Mouse (Mus musculus) liver, adult 2 months (tissue): ENCODE data around the gene Adgrg7.

ENCODE experiments used
- CTCF ChIP-seq: fragments of 200-500 bp; IDR thresholded peaks from 2 replicates; pipeline ENCODE4 v1.5.1; 2011; ENCODE audit warnings: low read depth, low read length, control low read depth
- POLR2A ChIP-seq: fragments of 200-500 bp; IDR thresholded peaks from 2 replicates; pipeline ENCODE4 v1.6.1; 2011; ENCODE audit warnings: low read length, control low read depth; ENCODE audit not compliant: insufficient read depth; ENCODE audit errors: extremely low read depth

DNA sequence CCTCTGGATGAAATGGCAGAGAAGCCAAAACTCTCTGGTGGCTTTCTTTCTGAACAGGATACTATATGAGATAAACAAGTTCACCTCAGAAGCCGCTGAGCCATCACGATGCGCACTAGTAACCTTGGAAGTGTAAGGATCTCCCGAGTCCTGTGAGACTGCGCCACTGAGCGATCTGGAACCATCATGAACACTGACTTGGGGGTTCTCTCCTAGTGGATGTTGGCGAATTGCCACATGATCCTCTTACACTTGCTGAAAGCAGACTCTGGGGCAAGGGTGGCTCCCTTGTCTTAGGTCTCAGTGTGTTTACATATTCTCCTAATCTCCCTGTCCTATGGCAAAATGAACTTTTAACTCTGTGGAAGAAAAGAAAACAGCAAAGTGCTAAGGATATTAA, 5.3 kb upstream of the Adgrg7 start:
- TF ChIP-seq POLR2A (no peak), CTCF (no peak)
